Mouse (Mus musculus): ENCODE measurements around the gene Gja5. TPM values are rescaled to one million over a fixed set of nuclear protein-coding genes. Genes with fewer than 3 reads are reported as not detected.
A peak's percentile ranks its signal among the peaks of the same experiment; 100 is the strongest.
"Not testable (repeated sequence)": the region's sequence is repeated elsewhere in the genome, so short reads cannot be mapped to it uniquely, and the experiment has no call there.

Gja5 gene
- polyA plus RNA-seq, 1 experiment: 2.6 TPM

GRCm38 (mm10) chr3:97037119-97037518 lies 132.6 kb downstream of the Gja5 start:
- Histone ChIP-seq H3K4me1 (ENCODE audit: control insufficient read depth, insufficient read depth, insufficient read length, low read length) (no peaks in the 10 kb centered on the region), H3K4me3 (ENCODE audit: insufficient read depth, low read depth, low read length) (no peak overlapping the region), H3K27ac (replicated peaks; ENCODE audit: low read depth, low read length) (no peak overlapping the region)

DNA sequence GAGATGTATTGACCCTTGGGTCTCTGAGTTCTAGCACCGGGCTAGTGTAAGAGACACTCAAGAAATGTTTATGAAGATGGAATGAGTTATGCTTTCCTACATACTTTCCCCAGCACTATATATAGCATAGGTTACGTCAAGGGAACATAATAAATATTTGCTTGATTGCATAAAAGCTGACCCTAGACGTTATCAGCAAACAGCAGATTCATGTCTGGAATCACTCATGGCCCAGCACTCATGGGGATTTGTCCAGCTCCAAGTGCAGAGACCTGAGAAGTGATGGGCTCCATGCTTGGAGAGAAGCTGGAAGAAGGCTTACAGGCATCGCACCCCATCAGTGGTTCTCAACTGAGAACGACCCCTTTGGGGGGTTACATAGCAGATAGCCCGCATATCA lies 135.2 kb downstream of the Gja5 start:
- no peak overlapping the region for H3K4me3 ChIP-seq (ENCODE audit: insufficient read depth, low read depth, low read length)
- H3K4me1 ChIP-seq (ENCODE audit: control insufficient read depth, insufficient read depth, insufficient read length, low read length): 0 out of 2 replicates have a peak, but pooled peaks cover 2% of the 10 kb centered on the region
- no peak overlapping the region for H3K27ac ChIP-seq (replicated peaks; ENCODE audit: low read depth, low read length)

GRCm38 (mm10) chr3:97044188-97044587 lies 139.7 kb downstream of the Gja5 start:
- H3K4me1 ChIP-seq (ENCODE audit: control insufficient read depth, insufficient read depth, insufficient read length, low read length): 0 out of 2 replicates have a peak, but pooled peaks cover 2% of the 10 kb centered on the region
- H3K4me3 ChIP-seq (ENCODE audit: insufficient read depth, low read depth, low read length): no peak overlapping the region
- H3K27ac ChIP-seq (replicated peaks; ENCODE audit: low read depth, low read length): no peak overlapping the region

- no peak overlapping the region for H3K27ac ChIP-seq (replicated peaks; ENCODE audit: low read depth, low read length)
- no peak overlapping the region for H3K4me3 ChIP-seq (ENCODE audit: insufficient read depth, low read depth, low read length)
- 0 out of 2 replicates have a peak, but pooled peaks cover 2% of the 10 kb centered on the region for H3K4me1 ChIP-seq (ENCODE audit: control insufficient read depth, insufficient read depth, insufficient read length, low read length)
Measured at GRCm38 (mm10) chr3:97047757-97048156, 143.3 kb downstream of the Gja5 start.

- 0 out of 2 replicates have a peak, but pooled peaks cover 2% of the 10 kb centered on the region for H3K4me1 ChIP-seq (ENCODE audit: control insufficient read depth, insufficient read depth, insufficient read length, low read length)
- H3K27ac ChIP-seq (replicated peaks; ENCODE audit: low read depth, low read length): no peak overlapping the region
- H3K4me3 ChIP-seq (ENCODE audit: insufficient read depth, low read depth, low read length): no peak overlapping the region
Measured at GRCm38 (mm10) chr3:97048360-97048759, 143.9 kb downstream of the Gja5 start.

GRCm38 (mm10) chr3:97051264-97051744 lies 146.8 kb downstream of the Gja5 start:
- H3K4me3 ChIP-seq (ENCODE audit: insufficient read depth, low read depth, low read length): no peak overlapping the region
- H3K4me1 ChIP-seq (ENCODE audit: control insufficient read depth, insufficient read depth, insufficient read length, low read length): no peaks in the 10 kb centered on the region
- H3K27ac ChIP-seq (replicated peaks; ENCODE audit: low read depth, low read length): no peak overlapping the region

DNA sequence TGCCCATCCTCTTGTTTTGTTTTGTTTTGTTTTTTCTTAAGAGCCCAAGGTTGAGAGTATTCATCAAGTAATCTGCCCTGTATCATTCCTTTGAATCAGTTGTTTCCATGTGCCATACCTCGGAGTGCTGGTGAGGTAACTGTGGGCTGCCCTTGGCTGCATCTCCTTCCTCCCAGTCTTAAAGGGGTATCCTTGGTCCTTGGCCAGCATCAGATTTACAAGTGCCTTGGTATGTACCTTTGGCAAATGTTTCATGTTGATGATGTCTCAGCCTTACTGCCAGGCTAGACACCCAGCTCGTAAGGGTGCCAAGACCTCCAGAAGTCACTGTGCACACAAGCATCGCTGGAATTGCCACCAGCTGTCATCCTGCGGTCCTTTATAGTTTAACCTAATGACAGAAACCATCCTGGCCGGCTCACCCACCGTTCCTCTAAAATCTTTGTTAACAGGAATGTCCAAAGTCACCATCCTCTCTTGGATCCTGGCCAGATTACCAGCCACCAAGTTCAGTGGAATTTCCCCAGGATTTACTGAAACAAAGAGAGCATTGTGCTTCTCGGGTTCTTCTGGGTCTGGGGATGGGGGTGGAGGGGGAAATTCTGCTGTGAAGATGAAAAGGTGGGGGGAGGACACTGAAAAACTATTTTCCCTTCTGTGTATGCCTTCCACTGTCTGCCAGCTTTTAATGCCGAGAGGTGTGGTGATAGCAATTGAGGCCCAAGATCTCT lies 147.7 kb downstream of the Gja5 start:
- Histone ChIP-seq H3K4me1 (ENCODE audit: control insufficient read depth, insufficient read depth, insufficient read length, low read length) (no peaks in the 10 kb centered on the region), H3K4me3 (ENCODE audit: insufficient read depth, low read depth, low read length) (no peak overlapping the region), H3K27ac (replicated peaks; ENCODE audit: low read depth, low read length) (no peak overlapping the region)

DNA sequence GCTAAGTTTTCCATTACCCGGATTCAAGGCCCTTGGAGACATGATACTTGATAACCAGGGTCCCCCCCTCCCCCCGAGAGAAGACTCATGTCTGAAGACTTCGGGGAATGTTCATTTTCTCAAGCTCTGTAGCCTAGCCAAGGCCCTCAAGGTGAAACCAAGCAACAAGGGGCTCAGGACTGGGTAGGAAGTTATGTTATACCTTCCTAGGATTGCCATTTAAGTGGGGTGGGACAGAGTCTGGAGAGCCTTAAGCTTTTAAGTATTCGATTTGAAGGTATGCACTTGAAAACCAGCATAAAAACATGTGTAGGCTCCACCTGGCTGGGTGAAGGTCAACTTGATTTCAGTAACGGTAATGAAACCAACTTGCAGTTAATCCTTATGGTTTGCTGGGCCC lies 154.2 kb downstream of the Gja5 start:
- H3K4me1 ChIP-seq (ENCODE audit: control insufficient read depth, insufficient read depth, insufficient read length, low read length): 0 out of 2 replicates have a peak, but pooled peaks cover 2% of the 10 kb centered on the region
- H3K27ac ChIP-seq (replicated peaks; ENCODE audit: low read depth, low read length): no peak overlapping the region
- H3K4me3 ChIP-seq (ENCODE audit: insufficient read depth, low read depth, low read length): no peak overlapping the region

DNA sequence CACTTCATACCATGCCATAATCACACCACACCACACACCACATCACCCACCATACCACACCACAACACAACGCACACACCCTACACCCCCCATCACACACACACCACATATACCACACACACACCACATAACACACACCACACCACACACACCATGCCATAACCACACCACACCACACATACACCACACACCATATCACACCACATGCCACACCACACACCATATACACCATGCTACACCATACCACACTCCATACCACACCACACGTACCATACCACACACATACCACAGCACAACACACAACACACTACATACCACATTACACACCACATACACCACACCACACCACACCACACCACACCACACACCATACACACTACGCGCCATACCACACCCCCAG lies 155.6 kb downstream of the Gja5 start:
- 0 out of 2 replicates have a peak, but pooled peaks cover 2% of the 10 kb centered on the region for H3K4me1 ChIP-seq (ENCODE audit: control insufficient read depth, insufficient read depth, insufficient read length, low read length)
- H3K27ac ChIP-seq (replicated peaks; ENCODE audit: low read depth, low read length): no peak overlapping the region
- no peak overlapping the region for H3K4me3 ChIP-seq (ENCODE audit: insufficient read depth, low read depth, low read length)

- peak overlapping the region; percentile 35; the same call in 1 of the 2 replicates for H3K27ac ChIP-seq (replicated peaks; ENCODE audit: low read depth, low read length)
- 0 out of 2 replicates have a peak, but pooled peaks cover 2% of the 10 kb centered on the region for H3K4me1 ChIP-seq (ENCODE audit: control insufficient read depth, insufficient read depth, insufficient read length, low read length)
- H3K4me3 ChIP-seq (ENCODE audit: insufficient read depth, low read depth, low read length): no peak overlapping the region
Measured at GRCm38 (mm10) chr3:97062814-97063213, 158.3 kb downstream of the Gja5 start.

DNA sequence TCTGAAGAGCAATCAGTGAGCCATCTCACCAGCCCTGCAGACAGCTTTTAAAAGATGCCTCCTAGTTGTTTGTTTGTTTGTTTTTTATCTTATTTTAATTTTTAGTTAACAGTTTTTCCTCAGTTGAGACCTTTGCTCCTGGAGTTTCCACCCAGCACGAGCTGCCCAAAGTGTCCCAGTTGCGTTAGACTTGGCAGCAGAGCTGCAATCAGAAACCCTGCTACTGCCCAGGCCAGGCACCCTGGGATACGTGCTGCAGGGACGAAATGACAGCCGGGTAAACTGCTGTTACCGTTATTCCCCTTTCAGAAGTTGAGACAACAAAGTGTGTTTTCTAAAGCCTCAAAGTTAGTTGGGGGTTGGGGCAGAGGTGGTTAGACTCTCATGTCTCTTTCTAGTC lies 159.6 kb downstream of the Gja5 start:
- H3K4me3 ChIP-seq (ENCODE audit: insufficient read depth, low read depth, low read length): no peak overlapping the region
- 0 out of 2 replicates have a peak, but pooled peaks cover 2% of the 10 kb centered on the region for H3K4me1 ChIP-seq (ENCODE audit: control insufficient read depth, insufficient read depth, insufficient read length, low read length)
- H3K27ac ChIP-seq (replicated peaks; ENCODE audit: low read depth, low read length): peak overlapping the region; percentile 61; the same call in 1 of the 2 replicates

GRCm38 (mm10) chr3:97069589-97069988 lies 165.1 kb downstream of the Gja5 start:
- not testable (repeated sequence) for H3K4me1 ChIP-seq (ENCODE audit: control insufficient read depth, insufficient read depth, insufficient read length, low read length); H3K27ac ChIP-seq (replicated peaks; ENCODE audit: low read depth, low read length); H3K4me3 ChIP-seq (ENCODE audit: insufficient read depth, low read depth, low read length)

GRCm38 (mm10) chr3:97071916-97072315 lies 167.4 kb downstream of the Gja5 start:
- not testable (repeated sequence) for H3K4me3 ChIP-seq (ENCODE audit: insufficient read depth, low read depth, low read length); H3K4me1 ChIP-seq (ENCODE audit: control insufficient read depth, insufficient read depth, insufficient read length, low read length); H3K27ac ChIP-seq (replicated peaks; ENCODE audit: low read depth, low read length)

- H3K4me3 ChIP-seq (ENCODE audit: insufficient read depth, low read depth, low read length); H3K4me1 ChIP-seq (ENCODE audit: control insufficient read depth, insufficient read depth, insufficient read length, low read length); H3K27ac ChIP-seq (replicated peaks; ENCODE audit: low read depth, low read length): not testable (repeated sequence)
Measured at GRCm38 (mm10) chr3:97072361-97072760, 167.9 kb downstream of the Gja5 start.

DNA sequence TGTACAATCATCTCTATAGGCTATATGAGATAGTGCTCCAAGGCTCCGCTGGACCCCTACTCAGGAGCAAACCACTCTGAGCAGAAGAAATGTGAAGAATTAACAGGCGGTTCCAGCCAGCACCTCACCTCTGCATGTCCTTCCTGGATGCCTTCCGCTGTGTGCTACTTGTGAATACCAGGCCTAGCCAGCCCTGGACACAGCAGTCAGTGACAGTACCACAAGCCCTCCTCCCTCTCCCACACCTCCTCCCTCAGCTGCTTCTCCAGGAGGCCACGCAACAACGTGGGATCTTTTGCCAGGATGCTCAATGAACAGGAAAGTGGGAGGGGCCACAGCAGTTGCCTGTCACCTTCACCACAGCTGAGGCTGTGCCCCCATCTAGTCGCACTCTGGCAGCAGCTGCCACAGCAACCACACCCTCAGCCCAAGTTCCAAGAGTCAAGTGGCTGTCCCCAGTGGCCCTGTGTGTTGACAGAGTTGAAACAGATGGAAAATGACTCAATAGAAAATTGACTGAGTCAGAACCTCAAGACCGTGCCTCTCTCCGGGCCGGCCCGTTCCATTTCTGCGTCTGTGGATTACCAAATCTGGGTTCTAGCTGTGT lies 171.4 kb downstream of the Gja5 start:
- H3K4me1 ChIP-seq (ENCODE audit: control insufficient read depth, insufficient read depth, insufficient read length, low read length); H3K27ac ChIP-seq (replicated peaks; ENCODE audit: low read depth, low read length); H3K4me3 ChIP-seq (ENCODE audit: insufficient read depth, low read depth, low read length): not testable (repeated sequence)

GRCm38 (mm10) chr3:97076412-97076811 lies 171.9 kb downstream of the Gja5 start:
- peak overlapping the region; percentile 50 for H3K4me3 ChIP-seq (ENCODE audit: insufficient read depth, low read depth, low read length)
- H3K4me1 ChIP-seq (ENCODE audit: control insufficient read depth, insufficient read depth, insufficient read length, low read length): no peaks in the 10 kb centered on the region
- H3K27ac ChIP-seq (replicated peaks; ENCODE audit: low read depth, low read length): peak overlapping the region; percentile 68; the same call in 1 of the 2 replicates

All from brown adipose tissue, adult 24 weeks (tissue).